Mouse (Mus musculus): ENCODE results near the gene Gm27021.

Gm27021 gene

GRCm38 (mm10) chr8:120641245-120641644, 26.6 kb downstream of the Gm27021 start:
- DNase-seq (ENCODE audit: low spot score in 2 of 2): no peak

GRCm38 (mm10) chr8:120634329-120634839, 33.5 kb downstream of the Gm27021 start:
- DNase-seq (ENCODE audit: low spot score in 2 of 2): peak; percentile 26 to 33

GRCm38 (mm10) chr8:120633665-120634271, 34.1 kb downstream of the Gm27021 start:
- DNase-seq (ENCODE audit: low spot score in 2 of 2): no peak

- no peak for DNase-seq (ENCODE audit: low spot score in 2 of 2)
Observed at GRCm38 (mm10) chr8:120632969-120633664, 34.8 kb downstream of the Gm27021 start.

- DNase-seq (ENCODE audit: low spot score in 2 of 2): peak in 1 of 2 experiments; percentile 18
Observed at GRCm38 (mm10) chr8:120631441-120632375, 36.2 kb downstream of the Gm27021 start.

GRCm38 (mm10) chr8:120630848-120631247, 37.0 kb downstream of the Gm27021 start:
- no peak for DNase-seq (ENCODE audit: low spot score in 2 of 2)

- no peak for DNase-seq (ENCODE audit: low spot score in 2 of 2)
Observed at GRCm38 (mm10) chr8:120630031-120630430, 37.8 kb downstream of the Gm27021 start.

GRCm38 (mm10) chr8:120627298-120627697, 40.6 kb downstream of the Gm27021 start:
- DNase-seq (ENCODE audit: low spot score in 2 of 2): no peak

- no peak for DNase-seq (ENCODE audit: low spot score in 2 of 2)
Observed at GRCm38 (mm10) chr8:120626461-120626860, 41.4 kb downstream of the Gm27021 start.

- no peak for DNase-seq (ENCODE audit: low spot score in 2 of 2)
Observed at GRCm38 (mm10) chr8:120623608-120624007, 44.3 kb downstream of the Gm27021 start.

- DNase-seq (ENCODE audit: low spot score in 2 of 2): no peak
Observed at GRCm38 (mm10) chr8:120622161-120622560, 45.7 kb downstream of the Gm27021 start.

- DNase-seq (ENCODE audit: low spot score in 2 of 2): no peak
Observed at GRCm38 (mm10) chr8:120620441-120620840, 47.4 kb downstream of the Gm27021 start.

GRCm38 (mm10) chr8:120619235-120620180, 48.4 kb downstream of the Gm27021 start:
- peak; percentile 23 to 49 for DNase-seq (ENCODE audit: low spot score in 2 of 2)

GRCm38 (mm10) chr8:120618110-120618509, 49.8 kb downstream of the Gm27021 start:
- peak; percentile 74 to 78 for DNase-seq (ENCODE audit: low spot score in 2 of 2)

GRCm38 (mm10) chr8:120616663-120617626, 50.9 kb downstream of the Gm27021 start:
- no peak for DNase-seq (ENCODE audit: low spot score in 2 of 2)

- no peak for DNase-seq (ENCODE audit: low spot score in 2 of 2)
Observed at GRCm38 (mm10) chr8:120614491-120614890, 53.4 kb downstream of the Gm27021 start.

- no peak for DNase-seq (ENCODE audit: low spot score in 2 of 2)
Observed at GRCm38 (mm10) chr8:120610824-120611223, 57.1 kb downstream of the Gm27021 start.

GRCm38 (mm10) chr8:120607885-120608284, 60.0 kb downstream of the Gm27021 start:
- peak; percentile 85 to 89 for DNase-seq (ENCODE audit: low spot score in 2 of 2)

GRCm38 (mm10) chr8:120607460-120607859, 60.4 kb downstream of the Gm27021 start:
- no peak for DNase-seq (ENCODE audit: low spot score in 2 of 2)

- DNase-seq (ENCODE audit: low spot score in 2 of 2): no peak
Observed at GRCm38 (mm10) chr8:120602672-120603071, 65.2 kb downstream of the Gm27021 start.
